In genomic region chr15:79403763-79404210, GRCm38 (mm10) we compare ENCODE assay signal across 8 mouse cellular contexts. TPM values are rescaled to one million over a fixed set of nuclear protein-coding genes. Genes with fewer than 3 reads are reported as not detected.
DNase-seq lines count a peak whose midpoint lies in the region; ATAC-seq and TF ChIP-seq lines count a peak whose summit lies in the region.

No protein-coding gene starts in this region.

- 19% methylated on average over 9 of the region's 9 CpGs for WGBS in forebrain, embryonic 16.5 days
- 15% methylated on average over 9 of the region's 9 CpGs for WGBS in liver, embryonic 16.5 days (ENCODE audit: insufficient replicate concordance)

- DNase-seq in spleen, adult 12 weeks (ENCODE audit: low spot score), result no peak
- no peak for DNase-seq in right cerebral cortex, adult 18-20 months

- ATAC-seq in erythroblast, adult 5-6 weeks (replicated peaks; ENCODE audit: low FRiP score, poor library complexity, severe bottlenecking), result no peak
- 0 out of 2 replicates have a peak, but pooled peaks have one; percentile 16 for ATAC-seq in forebrain, embryonic 16.5 days
- no peak for ATAC-seq in liver, embryonic 16.5 days (ENCODE audit: low read depth)
- no peak for ATAC-seq in inflammation-experienced regulatory T-cells, adult 6 months

- peak overlapping the region; percentile 62 for H3K4me3 ChIP-seq in erythroblast, embryonic 14.5 days (replicated peaks)
- peak overlapping the region; percentile 94 for H3K4me3 ChIP-seq in C2C12 (ENCODE audit: insufficient read depth, poor library complexity, severe bottlenecking)
- H3K4me3 ChIP-seq in forebrain, embryonic 16.5 days (replicated peaks; ENCODE audit: low read length), result peak overlapping the region; percentile 72
- peak overlapping the region; percentile 76 for H3K4me3 ChIP-seq in liver, embryonic 16.5 days (ENCODE audit: low read depth, low read length)

- peaks cover 22% of the 10 kb centered on the region for H3K4me1 ChIP-seq in erythroblast, embryonic 14.5 days (ENCODE audit: control insufficient read depth)
- peaks cover 35% of the 10 kb centered on the region for H3K4me1 ChIP-seq in forebrain, embryonic 16.5 days (replicated peaks; ENCODE audit: control insufficient read depth, insufficient read depth, low read length)
- H3K4me1 ChIP-seq in liver, embryonic 16.5 days (ENCODE audit: control insufficient read depth, low read depth, low read length), result peaks cover 20% of the 10 kb centered on the region

- peaks cover 19% of the 10 kb centered on the region for H3K27me3 ChIP-seq in erythroblast, embryonic 14.5 days (ENCODE audit: control insufficient read depth)
- no peaks in the 10 kb centered on the region for H3K27me3 ChIP-seq in C2C12 (ENCODE audit: control insufficient read depth, insufficient read depth, insufficient read length)
- H3K27me3 ChIP-seq in forebrain, embryonic 16.5 days (replicated peaks; ENCODE audit: control insufficient read depth, insufficient read depth, low read length), result no peaks in the 10 kb centered on the region
- H3K27me3 ChIP-seq in liver, embryonic 16.5 days (ENCODE audit: control insufficient read depth, insufficient read depth, low read depth, low read length), result peaks cover 3% of the 10 kb centered on the region; the same call in 1 of the 2 replicates

- no peaks in the 10 kb centered on the region for H3K9me3 ChIP-seq in erythroblast, embryonic 14.5 days (ENCODE audit: control insufficient read depth, low read length)
- no peaks in the 10 kb centered on the region for H3K9me3 ChIP-seq in forebrain, embryonic 16.5 days (ENCODE audit: control insufficient read depth, low read length)
- H3K9me3 ChIP-seq in liver, embryonic 16.5 days (replicated peaks; ENCODE audit: control insufficient read depth, low read length), result no peaks in the 10 kb centered on the region

- peaks cover 43% of the 10 kb centered on the region for H3K79me2 ChIP-seq in C2C12 (ENCODE audit: control insufficient read depth, insufficient read depth)

- no peaks in the 10 kb centered on the region for H3K36me3 ChIP-seq in erythroblast, embryonic 14.5 days (ENCODE audit: control insufficient read depth)
- no peaks in the 10 kb centered on the region for H3K36me3 ChIP-seq in C2C12 (ENCODE audit: control insufficient read depth, insufficient read depth)
- H3K36me3 ChIP-seq in forebrain, embryonic 16.5 days (ENCODE audit: control insufficient read depth, insufficient read depth), result no peaks in the 10 kb centered on the region
- H3K36me3 ChIP-seq in liver, embryonic 16.5 days (ENCODE audit: control insufficient read depth, insufficient read depth), result no peaks in the 10 kb centered on the region

- H3K4me2 ChIP-seq in forebrain, embryonic 16.5 days (ENCODE audit: low read length), result peak overlapping the region; percentile 86
- peak overlapping the region; percentile 91 for H3K4me2 ChIP-seq in liver, embryonic 16.5 days (ENCODE audit: low read depth, low read length)

- H3K9ac ChIP-seq in forebrain, embryonic 16.5 days (replicated peaks; ENCODE audit: low read depth, low read length), result peak overlapping the region; percentile 82
- peak overlapping the region; percentile 77 for H3K9ac ChIP-seq in liver, embryonic 16.5 days (ENCODE audit: low read depth, low read length)

- TF ChIP-seq CTCF in C2C12 (IDR thresholded peaks at IDR 0.05; ENCODE audit: control insufficient read depth, insufficient read depth, insufficient read length), result no peak

- H3K79me3 ChIP-seq in C2C12 (ENCODE audit: low read depth), result peaks cover 34% of the 10 kb centered on the region

- H3K27ac ChIP-seq in forebrain, embryonic 16.5 days (ENCODE audit: low read length), result no peak overlapping the region; the same call in 1 of the 2 replicates
- H3K27ac ChIP-seq in liver, embryonic 16.5 days (ENCODE audit: low read length), result no peak overlapping the region

- H3ac ChIP-seq in C2C12 (ENCODE audit: control insufficient read depth, insufficient read length, low read depth), result peak overlapping the region; percentile 86

TF ChIP-seq in C2C12, 6 proteins besides CTCF, POLR2A, EP300 and RAD21:
- TF ChIP-seq USF1 (IDR thresholded peaks at IDR 0.05; ENCODE audit: low read depth), result no peak
- TF ChIP-seq MYOD1 (IDR thresholded peaks at IDR 0.05; ENCODE audit: control insufficient read depth, insufficient read length, low read depth), result no peak
- no peak for TF ChIP-seq MYOG (IDR thresholded peaks at IDR 0.05; ENCODE audit: control insufficient read depth, extremely low read depth, insufficient read length)
- no peak for TF ChIP-seq CEBPB (IDR thresholded peaks at IDR 0.05; ENCODE audit: low read depth)
- no peak for TF ChIP-seq FOSL1 (IDR thresholded peaks at IDR 0.05; ENCODE audit: insufficient read depth, low read length, poor library complexity, severe bottlenecking)
- TF ChIP-seq MAX (IDR thresholded peaks at IDR 0.05), result no peak

RNA-seq across cellular contexts. Expression of gene Tmem184b, which starts 0.4 kb away (rescaled TPM):
- 0.44 and 0.51 TPM in 2 replicates for polyA plus RNA-seq in erythroblast, embryonic 14.5 days (2012)
- total RNA-seq in erythroblast, adult 5-6 weeks (2015; ENCODE audit: low replicate concordance), result 4.8 and 5.2 TPM in 2 replicates
- 2.6 and 9.4 TPM in 2 replicates for total RNA-seq in erythroblast, adult 5-6 weeks (2017; ENCODE audit: low replicate concordance)
- 74.2 TPM for polyA plus RNA-seq in C2C12 (2012; fragmentation: generic; extraction: Trizol)
- polyA plus RNA-seq in forebrain, embryonic 16.5 days (2015; fragmentation: Nextera tagmentation; extraction: Ambion mirVana), result 43.4 and 44.0 TPM in 2 replicates
- polyA plus RNA-seq in liver, embryonic 16.5 days (2015; fragmentation: Nextera tagmentation; extraction: Ambion mirVana), result 10.4 and 12.1 TPM in 2 replicates
- 10 to 100 TPM in 1 of 3 experiments, 1 to 10 TPM in 2; 8.2 to 12.8 (median 9.2) TPM for polyA plus RNA-seq in inflammation-experienced regulatory T-cells, adult 6 months (2017; shearing (Covaris generic))

RNA-seq across cellular contexts. Expression of gene Csnk1e, which starts 51.6 kb away (rescaled TPM):
- polyA plus RNA-seq in erythroblast, embryonic 14.5 days (2012), result 0.17 and 0.22 TPM in 2 replicates
- 13.2 and 14.6 TPM in 2 replicates for total RNA-seq in erythroblast, adult 5-6 weeks (2015; ENCODE audit: low replicate concordance)
- total RNA-seq in erythroblast, adult 5-6 weeks (2017; ENCODE audit: low replicate concordance), result 3.9 and 16.3 TPM in 2 replicates
- 98.6 TPM for polyA plus RNA-seq in C2C12 (2012; fragmentation: generic; extraction: Trizol)
- polyA plus RNA-seq in forebrain, embryonic 16.5 days (2015; fragmentation: Nextera tagmentation; extraction: Ambion mirVana), result 234 and 240 TPM in 2 replicates
- polyA plus RNA-seq in liver, embryonic 16.5 days (2015; fragmentation: Nextera tagmentation; extraction: Ambion mirVana), result 4.2 and 4.8 TPM in 2 replicates
- 1 to 10 TPM; 4.2 to 6.5 (median 4.4) TPM for polyA plus RNA-seq in inflammation-experienced regulatory T-cells, adult 6 months (2017; shearing (Covaris generic))

RNA-seq across cellular contexts. Expression of gene Maff, which starts 57.4 kb away (rescaled TPM):
- 0.30 and 0.55 TPM in 2 replicates for polyA plus RNA-seq in erythroblast, embryonic 14.5 days (2012)
- not detected in 2 replicates for total RNA-seq in erythroblast, adult 5-6 weeks (2015; ENCODE audit: low replicate concordance)
- not detected in 2 replicates for total RNA-seq in erythroblast, adult 5-6 weeks (2017; ENCODE audit: low replicate concordance)
- polyA plus RNA-seq in C2C12 (2012; fragmentation: generic; extraction: Trizol), result 24.8 TPM
- 0.97 and 1.1 TPM in 2 replicates for polyA plus RNA-seq in forebrain, embryonic 16.5 days (2015; fragmentation: Nextera tagmentation; extraction: Ambion mirVana)
- 2.3 and 3.3 TPM in 2 replicates for polyA plus RNA-seq in liver, embryonic 16.5 days (2015; fragmentation: Nextera tagmentation; extraction: Ambion mirVana)
- polyA plus RNA-seq in inflammation-experienced regulatory T-cells, adult 6 months (2017; shearing (Covaris generic)), result 1 to 10 TPM in 2 of 3 experiments, under 1 TPM in 1; 0.84 to 5.5 (median 1.5) TPM

Comparison
In these comparisons a context has a peak if more than half of its experiments do, and no peak if none do; other contexts are left out.
1. RNA of gene Csnk1e, which starts 51.6 kb away (polyA plus RNA-seq): 234 to 240 TPM in forebrain, embryonic 16.5 days and 98.6 TPM in C2C12 (single experiment); 4.2 to 4.8 TPM in liver, embryonic 16.5 days, 4.2 to 6.5 TPM in inflammation-experienced regulatory T-cells, adult 6 months and 0.17 to 0.22 TPM in erythroblast, embryonic 14.5 days; every median in the first group is over 10 times any median in the second.
2. Peak in every context shown above with its lines, with median percentiles within 50 percentile points of each other: H3K4me3 ChIP-seq.